Mouse (Mus musculus) adrenal gland, adult 18-20 months (tissue): ENCODE results near the gene Zfp423. TPM values are rescaled to one million over a fixed set of nuclear protein-coding genes. Genes with fewer than 3 reads are reported as not detected.
A peak's percentile ranks its signal among the peaks of the same experiment; 100 is the strongest.

Experiments used
- DNase-seq, 2 experiments: peaks; one replicate each; pipeline ENCODE4 v3.0.0; 2021 to 2022; ENCODE audit warnings: low spot score in 2 of 2
- total RNA-seq, 2 experiments: library from RNA; stranded (reverse); gene quantifications; 1 replicate in 1 of 2; 2 replicates in 1 of 2; pipeline ENCODE4 v1.2.3; 2021

The Zfp423 gene
- total RNA-seq, 2 experiments from 2014 or later, result 13.2 to 27.1 TPM

DNA sequence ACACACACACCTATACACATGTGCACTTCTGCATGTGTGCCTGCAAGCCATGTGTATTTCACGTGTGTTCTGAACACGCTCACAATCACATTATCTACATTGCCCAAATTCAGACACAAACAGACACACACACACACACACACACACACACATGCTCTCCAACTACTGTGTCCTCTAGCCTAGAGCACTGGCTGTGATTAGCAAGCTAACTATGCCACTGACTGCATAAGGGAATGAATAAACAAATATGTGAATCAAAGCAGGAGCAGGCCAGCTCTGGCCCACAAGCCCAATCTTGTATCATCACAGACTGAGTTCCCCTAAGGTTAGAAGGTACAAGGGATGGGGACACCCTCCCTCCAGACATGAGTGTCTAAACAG lies 147.3 kb downstream of the Zfp423 start:
- no peak for DNase-seq

DNA sequence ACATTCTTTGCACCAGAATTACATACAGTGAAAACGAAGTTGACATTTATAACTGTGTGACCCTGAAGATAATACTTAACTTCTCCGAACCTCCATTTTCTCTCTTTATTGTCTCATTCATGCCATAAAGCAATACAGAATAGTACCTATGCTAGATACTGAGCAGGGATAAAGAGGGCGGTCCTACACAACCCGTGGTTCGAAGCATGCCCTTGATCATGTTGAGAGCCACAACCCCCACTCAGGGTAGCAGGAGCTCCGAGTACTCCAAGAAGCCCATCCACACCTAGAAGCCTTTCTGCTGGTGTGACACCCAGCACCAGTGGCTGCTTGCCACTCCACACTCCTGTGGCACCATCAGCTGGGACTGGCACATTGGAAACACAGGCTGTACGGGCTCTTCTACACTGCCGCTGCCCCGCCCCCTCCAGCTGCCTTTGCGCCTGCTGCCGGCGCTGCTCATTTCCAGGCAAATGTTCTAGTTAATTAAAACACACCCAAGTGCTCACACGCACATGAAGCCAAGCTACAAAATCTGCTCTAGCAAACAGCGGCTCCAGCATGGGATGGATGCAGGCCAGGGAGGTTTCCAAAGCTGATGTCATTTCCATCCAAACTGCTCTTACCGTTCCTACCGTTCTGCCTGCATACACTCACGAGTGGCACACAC lies 147.9 kb downstream of the Zfp423 start:
- no peak for DNase-seq

DNA sequence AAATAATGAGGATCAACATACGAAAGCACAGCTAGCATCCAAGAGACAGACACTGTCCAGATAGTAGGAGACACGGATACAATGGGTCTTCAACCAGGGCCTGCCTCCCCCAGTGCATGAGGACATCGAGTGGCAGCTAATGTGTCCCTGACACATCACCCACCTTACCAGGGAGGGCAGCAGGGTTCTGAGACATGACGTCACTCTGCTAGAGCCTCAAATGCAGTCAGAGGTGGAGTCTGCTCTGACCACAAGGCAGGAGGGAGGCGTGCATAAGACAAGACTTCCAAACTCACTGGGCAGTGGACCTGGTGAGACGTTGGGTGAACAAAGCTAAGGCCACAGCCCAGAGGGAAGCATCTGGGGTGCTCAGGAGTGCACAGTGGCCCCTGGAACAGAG lies 148.6 kb downstream of the Zfp423 start:
- no peak for DNase-seq

DNA sequence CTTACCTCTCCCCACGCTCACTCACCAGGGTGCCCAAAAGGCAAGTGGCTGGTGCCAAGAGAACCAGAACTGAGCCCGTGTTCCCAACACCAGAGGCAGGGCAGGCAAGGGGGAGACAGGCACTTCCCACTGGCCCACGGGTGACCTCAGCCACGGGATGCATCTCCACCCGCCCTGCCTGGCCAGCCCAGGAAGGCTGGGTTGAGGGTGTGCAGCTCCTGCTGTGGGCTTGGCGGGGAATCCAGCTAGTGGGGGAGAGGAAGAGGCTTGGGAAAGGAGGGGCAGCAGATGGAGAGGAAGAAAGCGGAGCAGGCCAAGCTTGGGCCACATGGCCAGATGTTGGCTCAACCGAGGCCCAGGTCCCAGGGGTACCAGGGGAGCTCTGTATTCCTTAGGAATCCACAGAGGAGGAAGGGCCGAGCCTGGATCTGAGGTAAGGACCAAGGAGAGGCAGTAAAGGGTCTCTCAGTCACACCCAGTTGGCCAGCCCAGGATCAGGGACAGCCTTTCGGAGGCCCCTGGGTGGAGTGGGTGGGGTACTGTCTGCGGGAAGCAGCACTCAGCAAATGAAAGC lies 155.0 kb downstream of the Zfp423 start:
- peak in 1 of 2 experiments; percentile 13 for DNase-seq

DNA sequence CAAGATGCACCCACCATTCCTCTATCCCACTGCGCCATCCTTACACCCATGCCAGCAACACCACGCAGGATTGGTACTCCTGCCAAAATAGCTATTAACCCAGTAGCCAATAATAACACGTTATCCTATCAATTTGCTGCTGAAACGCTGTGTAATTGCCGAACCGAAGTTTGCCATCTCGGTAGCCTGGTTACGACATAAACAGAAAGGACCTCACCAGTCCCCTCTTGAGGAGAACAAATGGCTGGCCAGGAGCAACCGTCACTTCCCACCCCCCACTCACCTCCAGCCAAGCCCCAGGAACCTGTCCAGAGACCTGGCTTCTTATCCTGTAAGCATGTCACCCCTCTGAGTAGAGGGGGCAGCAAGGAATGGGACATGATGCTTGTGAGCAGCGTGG lies 156.0 kb downstream of the Zfp423 start:
- DNase-seq, result no peak

DNA sequence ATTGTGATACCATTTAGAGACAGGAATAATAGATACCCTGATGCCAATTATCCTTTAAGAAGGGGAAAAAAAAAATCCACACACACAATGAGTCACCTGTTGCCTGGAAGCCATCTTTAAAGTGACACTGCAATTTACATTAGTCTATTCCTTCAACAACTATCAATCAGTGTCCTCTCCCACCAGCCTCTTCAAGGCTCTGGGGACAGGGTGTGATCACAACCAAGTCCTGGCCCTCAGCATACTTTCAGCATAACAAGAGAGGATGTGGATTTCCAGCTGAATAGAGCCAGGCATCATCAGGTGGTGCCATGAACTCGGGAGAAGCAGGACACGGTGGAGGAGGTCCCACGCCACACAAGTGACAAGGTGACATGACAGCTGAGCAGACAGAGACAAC lies 156.8 kb downstream of the Zfp423 start:
- no peak for DNase-seq

DNA sequence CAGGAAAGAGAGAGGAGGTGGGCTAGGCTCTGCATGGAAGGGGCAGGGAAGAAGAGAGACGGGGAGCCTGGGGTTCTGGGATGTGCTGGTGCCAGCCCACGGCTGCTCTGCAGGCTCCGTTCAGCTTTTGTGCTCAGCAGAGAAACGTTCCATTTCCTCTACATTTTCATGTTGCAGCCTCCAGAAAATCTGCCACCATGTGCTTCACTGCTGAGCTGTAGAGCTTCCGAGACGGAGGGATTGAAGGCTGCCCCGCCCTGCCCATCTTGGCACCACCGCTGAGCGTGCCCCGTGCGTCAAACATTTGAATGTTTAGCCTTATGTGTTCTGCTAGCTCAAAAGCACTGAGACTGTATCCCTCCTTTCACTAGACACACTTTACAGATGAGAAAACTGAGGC lies 159.3 kb downstream of the Zfp423 start:
- DNase-seq, result no peak

DNA sequence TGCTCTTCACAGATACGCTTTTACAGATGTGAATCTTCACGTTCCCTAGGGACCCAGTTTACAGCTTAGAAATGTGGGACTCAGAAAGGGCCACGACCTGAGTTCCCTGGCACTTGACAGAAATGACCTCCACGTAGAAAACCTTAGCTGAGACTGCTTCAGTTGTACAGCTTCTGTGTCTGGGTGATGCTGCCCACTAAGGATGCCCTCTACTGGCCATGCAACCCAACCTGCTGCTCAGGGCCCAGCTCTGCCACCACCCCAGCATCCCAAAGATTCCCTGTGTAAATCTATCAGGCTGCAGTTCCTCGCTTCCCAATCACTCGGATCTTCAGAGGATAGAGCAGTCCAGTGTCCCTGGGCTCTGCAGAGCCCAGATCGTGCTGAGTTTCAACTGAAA lies 163.2 kb downstream of the Zfp423 start:
- DNase-seq, result no peak

DNA sequence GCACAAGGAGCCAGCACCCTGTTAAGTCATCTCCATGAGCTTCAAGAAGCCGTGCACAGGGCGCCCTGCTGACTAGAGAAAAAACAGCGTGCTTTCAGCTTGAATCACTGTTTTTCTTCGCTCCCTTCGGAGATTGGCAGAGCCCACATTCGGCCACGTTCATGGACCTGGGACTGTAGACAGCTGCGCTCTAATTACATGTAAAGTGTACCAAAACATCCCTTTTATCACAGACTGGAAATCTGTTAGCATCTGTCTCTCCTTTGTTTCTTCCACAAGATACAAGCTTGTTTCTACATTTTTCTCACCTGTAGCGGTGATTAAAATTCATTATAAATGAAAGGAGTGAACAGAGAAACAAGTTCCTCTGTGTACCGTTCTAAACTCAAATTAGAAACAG lies 164.8 kb downstream of the Zfp423 start:
- DNase-seq, result no peak

DNA sequence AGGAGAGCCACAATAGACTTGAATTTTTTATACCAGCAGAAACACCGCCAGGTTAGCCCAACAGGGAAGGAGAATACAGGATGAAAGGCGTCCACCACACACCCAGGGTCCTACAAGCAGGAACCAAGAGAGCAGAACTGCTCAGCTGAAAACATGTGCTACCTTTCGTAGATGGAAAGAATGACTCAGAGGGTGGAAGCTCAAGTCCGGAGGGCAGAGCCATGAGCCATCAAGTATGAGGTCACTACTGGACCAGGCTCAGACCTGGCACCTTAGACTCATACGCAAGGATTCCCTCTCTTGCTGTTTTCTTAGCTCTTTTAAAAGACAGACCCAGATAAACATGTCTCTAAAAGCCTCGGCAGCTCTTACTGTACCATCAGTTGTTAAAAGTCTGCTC lies 168.3 kb downstream of the Zfp423 start:
- DNase-seq, result no peak

DNA sequence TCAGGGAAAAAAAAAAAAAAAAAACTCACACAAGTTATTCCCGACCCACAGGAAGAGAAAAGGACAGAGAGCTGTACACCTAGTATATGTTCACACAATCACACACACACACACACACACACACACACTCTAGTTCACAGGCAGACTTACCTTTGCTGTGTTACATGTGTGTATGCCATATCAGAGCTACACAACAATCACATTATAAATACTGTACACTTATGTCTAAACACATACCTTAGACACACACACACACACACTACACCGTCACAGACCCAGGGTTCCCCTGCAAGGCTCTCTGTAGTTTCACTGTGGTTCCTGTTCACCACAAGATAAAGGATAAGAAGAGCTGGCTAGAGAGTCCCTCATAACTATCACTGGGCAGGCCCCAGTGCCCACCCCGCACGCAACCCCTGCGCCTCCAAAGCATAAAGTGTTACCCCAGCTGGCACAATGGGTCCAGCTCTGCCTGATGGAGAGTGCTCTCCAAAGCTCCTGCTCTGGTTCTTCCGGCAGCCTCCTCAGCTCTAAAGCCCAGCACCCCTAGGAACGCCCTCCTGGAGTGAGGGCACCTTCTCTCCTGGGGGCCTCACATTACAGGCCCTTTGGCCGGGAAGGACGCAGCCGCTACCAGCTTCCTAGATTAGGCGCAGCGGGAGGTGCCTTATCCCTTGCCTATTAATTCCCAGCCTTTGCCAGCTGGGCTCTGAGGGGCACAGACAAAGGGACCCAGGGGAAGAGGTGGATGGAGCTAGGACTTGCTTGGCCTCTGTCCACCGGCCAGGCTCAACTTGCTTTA lies 174.6 kb downstream of the Zfp423 start:
- DNase-seq, result no peak

DNA sequence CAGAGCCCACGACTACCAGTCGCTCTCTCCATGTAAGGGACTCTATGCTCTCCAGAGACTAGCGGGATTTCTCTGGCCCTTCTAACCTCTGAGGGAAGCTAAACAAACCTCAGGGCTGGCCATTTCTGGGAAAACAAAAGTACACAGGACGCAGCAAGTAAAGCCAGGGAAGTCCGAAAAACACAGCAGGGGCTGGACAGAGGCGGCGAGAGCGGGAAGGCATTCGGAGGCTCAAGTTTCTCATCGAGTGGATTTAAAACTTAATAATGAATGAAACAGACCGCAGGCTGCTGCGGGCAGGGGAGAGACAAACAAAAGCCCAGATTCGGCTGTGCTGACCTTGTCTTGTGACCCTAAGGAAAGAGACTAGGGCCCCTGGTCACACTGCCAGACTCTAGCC lies 175.2 kb downstream of the Zfp423 start:
- no peak for DNase-seq

DNA sequence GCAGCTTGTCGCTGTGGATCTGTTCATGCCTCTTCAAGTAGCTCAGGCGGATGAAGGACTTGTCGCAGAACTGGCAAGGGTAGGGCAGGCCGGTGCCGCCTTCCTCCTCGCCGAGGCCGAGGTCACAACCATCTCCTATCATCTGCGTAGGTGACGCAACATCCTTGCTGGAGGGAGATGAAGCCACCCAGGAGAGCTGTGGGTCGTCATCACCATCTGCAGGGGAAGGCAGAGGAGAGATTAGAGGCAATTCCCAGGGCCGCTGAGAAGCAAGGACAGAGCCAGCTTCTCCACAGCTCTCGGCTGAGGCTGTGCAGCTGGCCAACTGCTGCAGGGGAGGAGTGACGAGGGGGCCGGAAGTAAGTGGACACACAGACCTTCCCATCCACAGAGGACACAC lies 176.2 kb downstream of the Zfp423 start:
- DNase-seq, result no peak

DNA sequence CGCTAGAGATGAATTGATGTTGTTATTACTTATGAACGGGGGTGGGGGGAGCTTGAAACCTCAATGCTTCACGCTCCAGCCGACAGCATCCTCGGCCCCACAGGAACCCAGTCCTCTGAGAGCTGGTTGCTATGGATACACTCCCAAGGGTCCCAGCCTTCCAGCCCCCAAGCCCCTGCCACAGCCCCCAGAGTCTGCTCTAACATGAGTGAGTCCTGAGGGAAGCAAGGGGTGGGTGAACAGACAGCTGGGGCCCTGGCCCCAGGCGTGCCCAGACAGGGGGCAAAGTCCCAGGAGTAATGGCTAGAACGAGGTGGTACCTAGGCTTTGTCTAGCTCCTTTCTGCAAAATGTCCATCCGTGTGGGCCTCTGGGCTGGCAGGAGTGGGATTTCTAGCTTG lies 181.8 kb downstream of the Zfp423 start:
- DNase-seq, result no peak

DNA sequence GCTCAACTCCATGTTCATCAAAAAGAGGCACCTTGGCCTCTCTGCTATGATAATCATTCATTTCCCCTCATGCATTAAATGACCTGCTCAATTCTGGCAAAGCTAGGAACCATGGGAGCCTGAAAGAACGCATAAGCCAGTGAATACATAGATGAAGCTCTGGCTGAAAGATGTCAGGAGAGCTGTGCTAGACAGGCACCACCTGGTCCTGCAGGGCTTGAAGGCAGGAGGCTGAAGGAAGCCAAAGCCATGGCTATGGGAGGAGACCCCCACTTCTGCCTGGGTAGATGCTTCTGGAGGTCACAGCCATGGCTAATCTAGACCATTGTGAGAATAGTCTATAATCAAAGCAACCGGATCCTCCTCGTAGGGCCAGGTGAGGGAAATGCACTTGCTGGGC lies 183.5 kb downstream of the Zfp423 start:
- DNase-seq, result no peak

DNA sequence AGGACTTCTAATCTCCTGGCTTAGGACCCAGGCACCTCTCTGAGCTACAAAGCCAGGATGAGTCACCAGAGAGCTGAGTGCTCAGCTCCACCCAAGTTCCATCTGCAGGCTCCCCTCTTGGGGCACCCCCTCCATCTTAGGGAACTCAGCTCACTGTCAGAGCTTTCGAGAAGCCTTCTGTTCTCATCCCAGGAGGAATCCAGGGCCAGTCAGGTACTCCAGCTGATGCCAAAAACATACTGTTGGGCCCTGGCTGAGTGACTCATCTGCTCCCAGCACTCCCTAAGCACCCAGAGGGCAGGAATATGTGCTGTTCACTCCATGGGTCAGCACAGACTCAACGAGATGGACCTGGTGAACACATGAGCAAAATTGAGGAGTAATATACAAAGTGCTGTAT lies 184.4 kb downstream of the Zfp423 start:
- no peak for DNase-seq

DNA sequence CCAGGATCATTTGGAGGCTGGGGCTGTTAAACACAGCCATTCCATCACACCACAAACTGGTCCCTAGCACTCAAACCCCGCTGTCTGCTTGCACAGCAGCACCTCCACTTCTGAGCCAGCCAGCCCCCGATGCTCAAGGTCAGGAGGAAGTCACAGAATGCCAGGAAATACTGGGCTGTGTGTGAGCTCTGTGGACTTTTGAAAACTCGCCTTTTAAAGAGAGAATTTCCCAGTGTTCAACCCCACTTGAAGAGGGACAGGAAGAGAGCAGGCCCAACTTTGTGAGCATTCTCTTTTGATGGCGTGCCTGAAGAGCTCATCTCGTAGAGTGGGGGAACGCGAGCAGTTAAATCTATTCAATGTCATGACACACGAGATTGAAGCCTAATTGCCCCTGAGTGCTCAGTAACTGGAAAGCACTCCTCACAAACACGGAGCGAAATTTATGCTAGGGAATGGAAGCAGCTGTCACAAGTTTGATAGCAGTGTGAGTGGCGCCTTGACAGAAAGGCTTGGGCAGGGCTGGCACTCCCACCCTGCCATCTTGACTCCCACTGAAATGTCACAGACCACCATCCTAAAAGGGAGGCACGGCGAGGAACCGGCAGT lies 186.4 kb downstream of the Zfp423 start:
- DNase-seq, result no peak

DNA sequence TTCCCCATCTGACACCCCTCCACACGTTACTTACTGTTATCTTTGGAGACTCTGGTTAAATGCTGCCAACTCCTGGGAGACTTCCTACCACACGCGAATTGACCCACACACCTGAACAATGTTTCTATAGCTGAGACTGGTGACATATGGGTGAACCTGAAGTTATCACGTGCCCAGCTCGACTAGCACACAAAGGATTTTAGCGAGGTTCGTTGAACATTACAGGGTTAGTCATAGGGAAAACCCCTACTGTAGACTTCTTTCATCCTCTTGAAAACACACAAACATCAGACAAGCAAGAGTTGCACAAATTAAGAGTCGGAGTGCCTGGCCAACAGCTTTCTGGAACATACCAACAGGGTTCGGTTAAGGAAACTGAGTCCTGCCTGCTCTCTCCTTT lies 191.5 kb downstream of the Zfp423 start:
- no peak for DNase-seq

DNA sequence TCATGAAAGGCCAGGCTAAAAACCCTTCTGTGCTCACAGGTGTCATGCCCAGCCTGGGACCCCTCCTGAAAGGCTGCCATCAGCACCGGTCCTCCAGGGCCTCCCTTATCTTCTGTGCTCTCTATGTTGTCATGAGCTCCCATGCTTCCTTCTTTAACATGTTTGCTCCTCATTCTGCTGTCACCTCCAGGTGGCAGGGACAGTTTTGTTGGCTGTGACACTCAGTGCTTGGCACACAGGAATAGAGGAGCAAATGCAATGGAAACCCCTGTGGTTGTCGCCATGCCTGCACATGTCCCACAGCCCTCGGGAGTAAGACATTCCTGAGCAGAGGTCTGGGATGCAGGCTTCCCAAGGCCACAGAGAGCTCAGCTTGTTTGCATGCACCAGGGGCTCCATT lies 194.1 kb downstream of the Zfp423 start:
- DNase-seq, result no peak

DNA sequence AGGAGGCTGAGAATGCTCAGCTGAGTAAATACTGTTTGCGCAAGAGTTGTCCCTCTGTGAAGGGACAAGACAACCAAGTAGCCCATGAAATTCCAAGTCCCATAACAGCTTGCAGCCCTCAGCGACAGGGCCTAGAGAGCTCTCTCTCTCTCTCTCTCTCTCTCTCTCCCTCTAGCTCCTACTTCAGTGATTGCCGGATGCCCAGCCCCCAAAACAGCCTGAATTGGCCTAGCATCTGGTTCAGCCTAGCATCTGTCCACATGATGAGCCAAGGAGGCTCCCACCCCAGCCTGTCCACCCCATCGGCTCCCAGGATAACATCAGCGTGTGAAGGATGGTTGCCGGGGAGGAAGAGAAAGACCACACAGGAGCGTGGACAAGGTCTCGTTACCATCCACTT lies 200.6 kb downstream of the Zfp423 start:
- no peak for DNase-seq

DNA sequence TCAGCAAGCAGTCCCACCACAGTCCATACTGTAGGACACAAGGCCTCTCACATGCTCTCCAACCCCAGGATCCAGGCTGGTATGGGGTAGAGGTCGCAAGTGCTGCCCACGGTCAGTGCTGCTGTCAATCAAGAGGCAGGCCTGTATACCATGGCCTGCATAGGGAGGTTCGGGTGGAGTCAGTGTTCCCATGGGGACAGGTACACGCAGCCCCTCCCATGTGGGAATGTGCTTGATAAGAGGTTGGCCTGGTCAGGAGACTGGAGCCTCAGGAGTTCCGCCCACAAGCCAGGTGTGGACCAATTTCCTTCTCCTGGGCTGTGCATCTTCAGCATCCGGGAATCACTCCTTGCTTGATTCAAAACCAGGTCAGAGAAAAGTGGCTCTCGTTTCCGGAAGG lies 204.5 kb downstream of the Zfp423 start:
- DNase-seq, result no peak

DNA sequence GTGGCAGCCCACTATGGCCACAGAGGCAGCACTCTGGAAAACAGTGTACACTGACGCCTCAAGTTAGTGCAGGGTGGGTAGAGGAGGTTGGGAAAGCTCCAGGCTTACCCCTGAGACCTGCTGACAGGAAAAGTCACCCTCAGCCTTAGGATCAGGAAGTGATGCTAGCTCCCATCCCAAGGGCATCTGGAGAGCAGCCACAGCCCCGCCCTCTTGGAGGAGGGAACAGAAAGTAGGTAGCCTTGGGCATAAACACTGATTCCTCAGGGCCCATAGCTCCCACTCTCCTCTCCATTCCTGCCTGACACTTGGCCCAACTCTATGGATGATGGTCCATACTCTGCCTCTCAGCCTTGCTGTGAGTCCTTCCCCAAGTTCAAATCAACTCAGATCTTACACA lies 205.8 kb downstream of the Zfp423 start:
- no peak for DNase-seq
